Mouse (Mus musculus): ENCODE data around the gene Prickle4. TPM values are rescaled to one million over a fixed set of nuclear protein-coding genes. Genes with fewer than 3 reads are reported as not detected.

Gene Prickle4
- polyA plus RNA-seq, 1 experiment from 2014 or later: 2.1 TPM

- Histone ChIP-seq H3K36me3 (replicated peaks; ENCODE audit: control insufficient read depth, insufficient read depth) (no peaks in the 10 kb centered on the region), H3K4me3 (replicated peaks; ENCODE audit: low read length) (peak within 1 kb of the TSS; percentile 51), H3K27ac (no peak within 1 kb of the TSS), H3K4me1 (replicated peaks; ENCODE audit: control insufficient read depth, insufficient read depth, low read length) (peaks cover 21% of the 10 kb centered on the region; the same call in 1 of the 2 replicates), H3K9me3 (ENCODE audit: control insufficient read depth, low read length) (no peaks in the 10 kb centered on the region), H3K9ac (peak within 1 kb of the TSS; percentile 51), H3K27me3 (ENCODE audit: control insufficient read depth, insufficient read depth, low read length) (peaks cover 21% of the 10 kb centered on the region), H3K4me2 (replicated peaks) (peak within 1 kb of the TSS; percentile 90)
- peak; percentile 98 for DNase-seq (ENCODE audit: low spot score)
- peak; percentile 77 for ATAC-seq (ENCODE audit: low FRiP score)
- under 1% methylated on average over 43 of the region's 47 CpGs for WGBS
These were observed 42.3 kb upstream of the Prickle4 start, which contains the start of gene Tfeb for GRCm38 (mm10) chr17:47736856-47737255. Gene Tfeb, plus strand, starts transcription at chr17:47737030.

DNA sequence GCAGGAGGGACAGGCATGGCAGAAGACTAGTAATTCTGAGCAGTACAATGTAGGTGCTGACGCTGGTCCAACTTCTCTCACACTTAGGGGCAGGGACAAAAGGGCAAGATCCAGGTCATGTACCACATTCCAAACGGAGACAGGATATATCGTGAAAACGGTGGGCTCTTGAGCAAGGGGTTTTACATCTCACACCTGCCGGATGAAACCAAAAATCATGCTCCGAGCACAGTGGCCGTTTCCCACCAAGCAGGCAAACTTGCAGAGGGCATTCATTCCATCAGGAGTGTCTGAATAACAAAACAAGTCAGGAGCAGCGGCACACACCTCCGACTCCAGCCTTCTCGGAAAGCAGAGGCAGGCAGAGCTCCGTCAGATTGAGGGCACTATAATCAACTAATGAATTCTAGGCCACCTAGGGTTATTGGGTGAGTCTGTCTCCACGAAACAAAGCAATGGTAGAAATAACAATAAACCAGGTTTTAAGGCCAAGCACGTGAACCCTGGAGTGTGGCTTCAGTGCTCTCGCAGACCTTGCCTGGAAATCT lies 41.1 kb upstream of the Prickle4 start:
- ATAC-seq (ENCODE audit: low FRiP score) (no peak), DNase-seq (ENCODE audit: low spot score) (no peak)
- no peak overlapping the region for H3K4me3 ChIP-seq (replicated peaks; ENCODE audit: low read length)
- no peaks in the 10 kb centered on the region for H3K36me3 ChIP-seq (replicated peaks; ENCODE audit: control insufficient read depth, insufficient read depth)
- peaks cover 21% of the 10 kb centered on the region; the same call in 1 of the 2 replicates for H3K4me1 ChIP-seq (replicated peaks; ENCODE audit: control insufficient read depth, insufficient read depth, low read length)
- no peak overlapping the region for H3K9ac ChIP-seq
- no peak overlapping the region for H3K4me2 ChIP-seq (replicated peaks)
- WGBS: 73% methylated on average over 14 of the region's 14 CpGs
- H3K27ac ChIP-seq: no peak overlapping the region
- no peaks in the 10 kb centered on the region for H3K9me3 ChIP-seq (ENCODE audit: control insufficient read depth, low read length)
- peaks cover 21% of the 10 kb centered on the region for H3K27me3 ChIP-seq (ENCODE audit: control insufficient read depth, insufficient read depth, low read length)

DNA sequence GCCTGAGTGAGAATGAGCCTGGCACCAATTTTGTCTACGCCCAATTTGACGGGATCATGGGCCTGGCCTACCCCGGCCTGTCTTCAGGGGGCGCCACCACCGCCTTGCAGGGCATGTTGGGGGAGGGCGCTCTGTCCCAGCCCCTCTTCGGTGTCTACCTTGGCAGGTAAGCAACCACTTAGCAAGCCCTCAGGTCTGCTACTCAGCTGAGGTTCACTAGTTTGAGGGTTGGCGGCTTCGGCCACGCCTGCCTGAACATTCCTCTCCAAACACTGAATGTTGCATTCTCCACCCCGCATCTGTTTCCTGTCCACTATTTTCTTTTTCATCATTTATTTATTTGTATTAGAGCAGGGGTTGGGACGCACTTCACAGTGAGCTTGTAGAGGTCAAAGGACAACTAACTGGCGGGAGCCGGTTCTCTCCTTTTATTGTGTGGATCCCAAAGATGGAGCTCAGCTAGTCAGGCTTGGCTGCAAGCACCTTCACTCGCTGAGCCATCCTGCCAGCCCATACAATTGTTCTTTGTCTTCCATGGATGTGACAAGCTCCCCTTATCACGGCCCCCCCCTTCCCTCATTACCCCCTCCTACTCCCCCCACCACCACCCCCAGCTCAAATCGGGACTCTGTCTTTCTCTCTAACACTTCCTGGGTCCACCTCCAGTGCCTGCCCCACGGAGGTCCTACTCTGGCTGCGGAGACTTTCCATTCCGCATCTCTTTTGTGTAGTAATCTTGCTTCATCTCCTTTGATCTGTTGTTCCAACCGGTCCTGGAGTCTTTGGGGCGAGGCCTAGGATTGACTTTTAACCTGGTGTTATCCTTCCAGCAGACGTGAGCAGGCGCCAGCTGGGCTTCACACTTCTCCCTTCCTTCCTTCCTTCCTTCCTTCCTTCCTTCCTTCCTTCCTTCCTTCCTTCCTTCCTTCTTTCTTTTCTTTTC lies 36.4 kb upstream of the Prickle4 start:
- WGBS: 51% methylated on average over 24 of the region's 24 CpGs
- no peaks in the 10 kb centered on the region for H3K27me3 ChIP-seq (ENCODE audit: control insufficient read depth, insufficient read depth, low read length)
- no peak overlapping the region for H3K4me3 ChIP-seq (replicated peaks; ENCODE audit: low read length)
- no peaks in the 10 kb centered on the region for H3K4me1 ChIP-seq (replicated peaks; ENCODE audit: control insufficient read depth, insufficient read depth, low read length)
- H3K36me3 ChIP-seq (replicated peaks; ENCODE audit: control insufficient read depth, insufficient read depth): no peaks in the 10 kb centered on the region
- ATAC-seq (ENCODE audit: low FRiP score) (no peak), DNase-seq (ENCODE audit: low spot score) (no peak)
- no peak overlapping the region for H3K27ac ChIP-seq
- H3K9me3 ChIP-seq (ENCODE audit: control insufficient read depth, low read length): no peaks in the 10 kb centered on the region
- no peak overlapping the region for H3K4me2 ChIP-seq (replicated peaks)
- no peak overlapping the region for H3K9ac ChIP-seq

DNA sequence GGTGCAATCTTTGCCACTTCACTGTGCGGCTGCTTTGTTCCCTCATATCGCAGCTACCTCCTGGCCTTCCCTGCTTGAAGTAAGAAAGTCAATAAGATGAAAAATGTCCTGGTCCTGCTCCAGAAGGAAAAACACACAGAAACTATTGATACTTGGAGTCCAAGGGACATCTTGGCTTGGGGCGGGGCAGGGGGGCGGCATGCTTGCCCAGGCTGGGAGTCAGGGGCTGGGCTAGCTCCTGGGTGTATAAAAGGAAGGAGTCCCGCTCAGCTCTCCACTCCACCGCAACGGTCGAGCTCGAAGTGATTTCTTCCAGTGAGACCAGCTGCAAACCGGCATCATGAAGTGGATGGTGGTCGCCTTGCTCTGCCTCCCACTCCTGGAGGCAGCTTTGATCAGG lies 32.0 kb upstream of the Prickle4 start, which contains the start of gene Pgc:
Gene Pgc, plus strand, starts transcription at position 277 of the 400 bp plus-strand sequence.
- no peaks in the 10 kb centered on the region for H3K9me3 ChIP-seq (ENCODE audit: control insufficient read depth, low read length)
- no peaks in the 10 kb centered on the region for H3K27me3 ChIP-seq (ENCODE audit: control insufficient read depth, insufficient read depth, low read length)
- no peak within 1 kb of the TSS for H3K4me3 ChIP-seq (replicated peaks; ENCODE audit: low read length)
- H3K4me2 ChIP-seq (replicated peaks): no peak within 1 kb of the TSS
- H3K9ac ChIP-seq: no peak within 1 kb of the TSS
- WGBS: 80% methylated on average over 11 of the region's 11 CpGs
- no peaks in the 10 kb centered on the region for H3K4me1 ChIP-seq (replicated peaks; ENCODE audit: control insufficient read depth, insufficient read depth, low read length)
- DNase-seq (ENCODE audit: low spot score) (no peak), ATAC-seq (ENCODE audit: low FRiP score) (no peak)
- H3K36me3 ChIP-seq (replicated peaks; ENCODE audit: control insufficient read depth, insufficient read depth): no peaks in the 10 kb centered on the region
- no peak within 1 kb of the TSS for H3K27ac ChIP-seq

- no peak for ATAC-seq (ENCODE audit: low FRiP score)
- H3K4me2 ChIP-seq (replicated peaks): no peak overlapping the region
- H3K9ac ChIP-seq: no peak overlapping the region
- no peaks in the 10 kb centered on the region for H3K4me1 ChIP-seq (replicated peaks; ENCODE audit: control insufficient read depth, insufficient read depth, low read length)
- H3K27me3 ChIP-seq (ENCODE audit: control insufficient read depth, insufficient read depth, low read length): no peaks in the 10 kb centered on the region
- no peaks in the 10 kb centered on the region for H3K9me3 ChIP-seq (ENCODE audit: control insufficient read depth, low read length)
- DNase-seq (ENCODE audit: low spot score): no peak
- H3K36me3 ChIP-seq (replicated peaks; ENCODE audit: control insufficient read depth, insufficient read depth): no peaks in the 10 kb centered on the region
- WGBS: 85% methylated on average over 4 of the region's 4 CpGs
- no peak overlapping the region for H3K27ac ChIP-seq
- H3K4me3 ChIP-seq (replicated peaks; ENCODE audit: low read length): no peak overlapping the region
These were observed 26.6 kb upstream of the Prickle4 start for GRCm38 (mm10) chr17:47721183-47721582.

GRCm38 (mm10) chr17:47715037-47715436 lies 20.5 kb upstream of the Prickle4 start:
- ATAC-seq (ENCODE audit: low FRiP score): no peak
- no peaks in the 10 kb centered on the region for H3K9me3 ChIP-seq (ENCODE audit: control insufficient read depth, low read length)
- no peak overlapping the region for H3K9ac ChIP-seq
- H3K4me1 ChIP-seq (replicated peaks; ENCODE audit: control insufficient read depth, insufficient read depth, low read length): no peaks in the 10 kb centered on the region
- DNase-seq (ENCODE audit: low spot score): no peak
- no peaks in the 10 kb centered on the region for H3K36me3 ChIP-seq (replicated peaks; ENCODE audit: control insufficient read depth, insufficient read depth)
- no peak overlapping the region for H3K27ac ChIP-seq
- H3K4me3 ChIP-seq (replicated peaks; ENCODE audit: low read length): no peak overlapping the region
- 67% methylated on average over 3 of the region's 3 CpGs for WGBS
- H3K4me2 ChIP-seq (replicated peaks): no peak overlapping the region
- no peaks in the 10 kb centered on the region for H3K27me3 ChIP-seq (ENCODE audit: control insufficient read depth, insufficient read depth, low read length)

- H3K9ac ChIP-seq: 0 out of 2 replicates have a peak overlapping the region, but pooled peaks have one; percentile 36
- DNase-seq (ENCODE audit: low spot score): no peak
- no peak for ATAC-seq (ENCODE audit: low FRiP score)
These were observed 18.5 kb upstream of the Prickle4 start for GRCm38 (mm10) chr17:47712889-47713571.

GRCm38 (mm10) chr17:47711883-47712282 lies 17.3 kb upstream of the Prickle4 start:
- no peak for DNase-seq (ENCODE audit: low spot score)
- no peak overlapping the region for H3K27ac ChIP-seq
- ATAC-seq (ENCODE audit: low FRiP score): no peak
- no peaks in the 10 kb centered on the region for H3K36me3 ChIP-seq (replicated peaks; ENCODE audit: control insufficient read depth, insufficient read depth)
- H3K27me3 ChIP-seq (ENCODE audit: control insufficient read depth, insufficient read depth, low read length): no peaks in the 10 kb centered on the region
- 84% methylated on average over 6 of the region's 6 CpGs for WGBS
- no peak overlapping the region for H3K9ac ChIP-seq
- H3K4me1 ChIP-seq (replicated peaks; ENCODE audit: control insufficient read depth, insufficient read depth, low read length): no peaks in the 10 kb centered on the region
- H3K4me2 ChIP-seq (replicated peaks): no peak overlapping the region
- H3K4me3 ChIP-seq (replicated peaks; ENCODE audit: low read length): no peak overlapping the region
- H3K9me3 ChIP-seq (ENCODE audit: control insufficient read depth, low read length): no peaks in the 10 kb centered on the region

More at GRCm38 (mm10) chr17:47712889-47713571, 18.5 kb upstream of the Prickle4 start:
- Histone ChIP-seq H3K4me2 (replicated peaks) (no peak overlapping the region; the same call in 1 of the 2 replicates), H3K27ac (no peak overlapping the region), H3K4me1 (replicated peaks; ENCODE audit: control insufficient read depth, insufficient read depth, low read length) (no peaks in the 10 kb centered on the region), H3K4me3 (replicated peaks; ENCODE audit: low read length) (peak overlapping the region; percentile 8; the same call in 1 of the 2 replicates), H3K9me3 (ENCODE audit: control insufficient read depth, low read length) (no peaks in the 10 kb centered on the region), H3K36me3 (replicated peaks; ENCODE audit: control insufficient read depth, insufficient read depth) (no peaks in the 10 kb centered on the region), H3K27me3 (ENCODE audit: control insufficient read depth, insufficient read depth, low read length) (no peaks in the 10 kb centered on the region)
- WGBS: 47% methylated on average over 20 of the region's 22 CpGs

GRCm38 (mm10) chr17:47710036-47710435 lies 15.5 kb upstream of the Prickle4 start:
- Histone ChIP-seq H3K4me1 (replicated peaks; ENCODE audit: control insufficient read depth, insufficient read depth, low read length) (no peaks in the 10 kb centered on the region), H3K4me3 (replicated peaks; ENCODE audit: low read length) (no peak overlapping the region), H3K9ac (no peak overlapping the region), H3K9me3 (ENCODE audit: control insufficient read depth, low read length) (no peaks in the 10 kb centered on the region), H3K36me3 (replicated peaks; ENCODE audit: control insufficient read depth, insufficient read depth) (no peaks in the 10 kb centered on the region), H3K27ac (no peak overlapping the region), H3K4me2 (replicated peaks) (no peak overlapping the region), H3K27me3 (ENCODE audit: control insufficient read depth, insufficient read depth, low read length) (no peaks in the 10 kb centered on the region)
- 86% methylated on average over 3 of the region's 3 CpGs for WGBS
- DNase-seq (ENCODE audit: low spot score) (no peak), ATAC-seq (ENCODE audit: low FRiP score) (no peak)
